Mouse (Mus musculus) embryo, embryonic 9.5 days (tissue): ENCODE measurements at regions not wholly inside any gene's neighbourhood (a gene's known extent, or its start where the extent isn't known, plus 50 kb on each side); places are given as distances from the start of the nearest gene placed in this dataset.
A peak's percentile ranks its signal among the peaks of the same experiment; 100 is the strongest.

Experiments
- DNase-seq: peaks from one replicate; pipeline ENCODE4 v3.0.0-alpha.2; 2017; ENCODE audit errors: extremely low spot score

DNA sequence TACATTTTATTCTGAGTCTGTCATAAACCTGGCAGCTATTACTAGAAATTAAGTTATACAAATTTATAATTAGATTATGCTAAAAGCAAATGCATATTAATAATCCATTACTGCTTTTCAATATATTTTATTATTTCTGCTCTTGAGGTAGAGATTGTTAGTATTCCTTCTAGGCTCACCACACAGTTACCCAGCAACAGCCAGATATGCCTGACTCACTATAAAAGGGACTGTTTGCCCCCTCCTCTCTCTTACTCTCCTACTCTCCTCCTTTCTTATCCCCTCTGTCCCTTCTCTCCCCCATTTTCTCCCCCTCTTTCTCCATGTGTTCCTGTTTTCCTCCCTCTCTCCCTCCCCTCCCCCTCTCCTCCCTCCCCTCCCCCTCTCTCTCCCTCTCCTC lies 98.7 kb downstream of the 4930505A04Rik start:
- DNase-seq, result no peak

DNA sequence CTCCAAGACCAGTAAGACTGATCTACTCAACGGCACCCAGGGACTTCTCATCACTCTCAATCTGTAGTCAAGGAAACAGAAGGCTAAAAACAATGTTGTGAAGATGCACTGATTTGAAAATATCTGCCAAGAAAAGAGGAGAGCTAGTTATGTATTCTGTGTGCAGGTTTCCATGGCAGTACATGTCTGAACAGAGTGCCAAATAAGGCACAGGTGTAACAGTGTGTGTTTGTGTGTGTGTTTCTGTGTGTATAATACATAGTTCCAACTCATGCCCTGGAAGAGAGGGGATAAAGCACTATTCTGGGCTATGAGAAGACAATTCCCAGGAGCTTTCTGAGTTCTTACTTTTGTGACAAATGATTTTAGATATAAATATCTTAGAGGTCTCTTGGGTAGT lies 99.7 kb downstream of the 4930505A04Rik start:
- no peak for DNase-seq

- no peak for DNase-seq
Observed at GRCm38 (mm10) chr11:30369601-30370240, 101.7 kb upstream of the Sptbn1 start.

GRCm38 (mm10) chr11:30367373-30368225 lies 99.6 kb upstream of the Sptbn1 start:
- DNase-seq, result peak; percentile 6

DNA sequence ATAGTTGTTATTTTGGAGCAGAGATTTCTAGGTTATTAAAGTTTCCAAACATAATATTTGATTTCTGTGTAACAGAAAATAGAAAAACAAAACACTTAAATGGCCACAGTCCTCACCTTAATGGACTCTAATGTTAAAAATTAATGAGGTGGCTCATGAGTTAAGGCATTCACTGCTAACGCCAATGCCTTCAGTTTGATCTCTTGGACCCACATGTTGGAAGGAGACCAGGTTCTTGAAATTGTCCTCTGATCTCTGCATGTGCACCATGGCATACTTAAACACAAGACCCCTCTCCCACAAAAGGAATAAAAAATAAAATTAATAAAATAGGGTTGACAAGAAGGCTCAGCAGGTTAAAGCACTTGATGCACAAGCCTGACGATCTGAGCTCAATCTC lies 98.5 kb upstream of the Sptbn1 start:
- DNase-seq, result no peak

DNA sequence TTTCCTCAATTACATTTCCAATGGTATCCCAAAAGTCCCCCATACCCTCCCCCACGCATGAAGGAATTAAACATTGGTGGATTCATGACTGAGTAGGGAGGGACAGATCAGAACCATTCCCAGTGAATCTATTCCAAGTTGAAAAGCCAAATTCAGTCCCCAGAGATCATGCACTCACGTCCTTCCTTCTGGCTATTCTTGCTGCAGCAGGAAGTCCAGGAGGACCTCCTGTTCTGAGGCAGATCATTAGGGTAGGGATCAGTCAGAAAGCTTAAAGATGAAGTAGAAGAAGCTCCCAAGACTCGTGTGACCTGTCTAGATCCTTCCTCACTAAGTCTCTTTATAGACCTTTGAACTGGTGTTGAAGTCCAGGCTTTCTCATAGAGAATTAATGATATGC lies 97.0 kb upstream of the Sptbn1 start:
- DNase-seq, result no peak

- no peak for DNase-seq
Observed at GRCm38 (mm10) chr11:30364591-30364990, 96.6 kb upstream of the Sptbn1 start.

- DNase-seq, result no peak
Observed at GRCm38 (mm10) chr11:30358196-30358595, 90.2 kb upstream of the Sptbn1 start.

DNA sequence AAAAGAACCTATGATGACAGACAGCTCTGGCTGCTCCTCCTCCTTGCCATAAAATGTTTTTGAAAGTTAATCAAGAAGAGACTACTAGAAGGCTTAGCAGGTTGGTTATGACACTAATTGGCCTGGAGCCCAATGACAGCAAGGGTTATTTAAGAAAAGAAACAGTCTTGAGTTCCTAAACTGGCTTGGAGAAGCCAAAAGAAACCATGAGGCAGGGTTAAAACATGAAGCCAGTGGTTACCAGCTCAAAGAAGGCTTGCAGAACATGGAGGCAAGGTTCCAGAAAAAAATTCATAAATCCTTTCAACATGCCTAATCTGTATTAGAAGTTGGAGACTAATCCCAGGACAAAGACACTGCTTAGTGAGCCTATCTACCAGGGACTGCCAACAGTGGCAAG lies 87.4 kb upstream of the Sptbn1 start:
- DNase-seq, result no peak

- no peak for DNase-seq
Observed at GRCm38 (mm10) chr11:30326371-30326770, 58.4 kb upstream of the Sptbn1 start.
